Mouse (Mus musculus) layer of hippocampus, adult 2 months (tissue): ENCODE results near the gene Esr1. TPM values are rescaled to one million over a fixed set of nuclear protein-coding genes. Genes with fewer than 3 reads are reported as not detected.

Experiments used
- DNase-seq, 2 experiments: peaks; one replicate each; pipeline ENCODE4 v3.0.0; 2022; ENCODE audit warnings: low spot score in 2 of 2
- H3K27ac ChIP-seq: fragments of 200-600 bp; 2 replicates; pipeline ENCODE4 v1.8.1; 2022
- H3K4me3 ChIP-seq: fragments of 200-600 bp; 2 replicates; pipeline ENCODE4 v1.8.1; 2022; ENCODE audit warnings: mild to moderate bottlenecking
- CTCF ChIP-seq: fragments of 200-600 bp; conservative IDR thresholded peaks from 2 replicates; pipeline ENCODE4 v1.8.1; 2022; ENCODE audit warnings: antibody characterized with exemption, mild to moderate bottlenecking, moderate library complexity
- total RNA-seq, 2 experiments: library from RNA; stranded (reverse); gene quantifications; 2 replicates each; pipeline ENCODE4 v1.2.3; 2021

Gene Esr1
- total RNA-seq, 2 experiments from 2014 or later = 2.5 to 2.7 TPM

GRCm38 (mm10) chr10:4625300-4625699 is 13.9 kb downstream of the Esr1 start:
- TF ChIP-seq CTCF = no peak
- no peak overlapping the region for H3K4me3 ChIP-seq
- H3K27ac ChIP-seq = no peak overlapping the region
- no peak for DNase-seq

DNA sequence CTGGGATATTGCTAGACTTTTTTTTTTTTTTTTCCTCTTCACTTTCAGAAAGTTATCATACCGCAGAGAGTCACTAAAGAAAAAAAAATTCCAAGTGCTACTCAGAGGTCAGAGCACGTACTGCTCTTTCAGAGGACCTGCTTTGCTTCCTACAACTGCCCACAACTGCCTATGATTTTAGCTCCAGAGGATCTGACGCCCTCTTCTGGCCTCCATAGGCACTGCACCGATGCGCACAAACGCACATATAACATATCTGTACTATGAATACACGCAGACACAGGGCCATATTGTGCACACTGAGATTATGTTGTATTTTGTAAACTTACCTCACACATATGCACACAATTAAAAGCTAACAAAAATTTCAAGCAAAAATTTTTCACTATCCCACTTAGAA is 15.0 kb downstream of the Esr1 start:
- H3K4me3 ChIP-seq = no peak overlapping the region
- TF ChIP-seq CTCF = peak; percentile 50
- DNase-seq = no peak
- no peak overlapping the region for H3K27ac ChIP-seq

DNA sequence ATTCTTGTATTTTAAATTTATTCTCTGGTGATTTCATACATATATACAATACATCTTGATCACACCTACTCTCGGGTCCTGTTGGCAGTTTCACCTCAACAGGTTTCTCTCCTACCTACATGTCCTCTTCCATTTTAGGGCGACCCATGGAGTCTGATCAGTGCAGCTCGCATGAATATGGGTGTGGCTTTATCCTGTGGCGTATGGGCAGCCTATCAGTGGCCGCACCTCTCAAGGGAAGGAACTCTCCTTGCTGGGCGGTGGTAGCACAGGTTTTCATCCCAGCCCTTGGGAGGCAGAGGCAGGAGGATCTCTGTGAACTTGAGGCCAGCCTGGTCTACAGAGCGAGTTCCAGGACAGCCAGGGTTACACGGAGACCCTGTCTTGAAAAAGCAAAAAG is 15.6 kb downstream of the Esr1 start:
- no peak overlapping the region for H3K27ac ChIP-seq
- no peak overlapping the region for H3K4me3 ChIP-seq
- no peak for DNase-seq
- no peak for TF ChIP-seq CTCF

- Histone ChIP-seq H3K27ac (no peak overlapping the region), H3K4me3 (no peak overlapping the region)
- no peak for DNase-seq
- no peak for TF ChIP-seq CTCF
These were observed 16.0 kb downstream of the Esr1 start for GRCm38 (mm10) chr10:4627415-4627814.

- TF ChIP-seq CTCF = no peak
- no peak overlapping the region for H3K4me3 ChIP-seq
- H3K27ac ChIP-seq = no peak overlapping the region
- no peak for DNase-seq
These were observed 17.9 kb downstream of the Esr1 start for GRCm38 (mm10) chr10:4629314-4629713.

- DNase-seq = no peak
- H3K4me3 ChIP-seq = no peak overlapping the region
- no peak for TF ChIP-seq CTCF
- H3K27ac ChIP-seq = no peak overlapping the region
These were observed 20.9 kb downstream of the Esr1 start for GRCm38 (mm10) chr10:4632211-4632704.

DNA sequence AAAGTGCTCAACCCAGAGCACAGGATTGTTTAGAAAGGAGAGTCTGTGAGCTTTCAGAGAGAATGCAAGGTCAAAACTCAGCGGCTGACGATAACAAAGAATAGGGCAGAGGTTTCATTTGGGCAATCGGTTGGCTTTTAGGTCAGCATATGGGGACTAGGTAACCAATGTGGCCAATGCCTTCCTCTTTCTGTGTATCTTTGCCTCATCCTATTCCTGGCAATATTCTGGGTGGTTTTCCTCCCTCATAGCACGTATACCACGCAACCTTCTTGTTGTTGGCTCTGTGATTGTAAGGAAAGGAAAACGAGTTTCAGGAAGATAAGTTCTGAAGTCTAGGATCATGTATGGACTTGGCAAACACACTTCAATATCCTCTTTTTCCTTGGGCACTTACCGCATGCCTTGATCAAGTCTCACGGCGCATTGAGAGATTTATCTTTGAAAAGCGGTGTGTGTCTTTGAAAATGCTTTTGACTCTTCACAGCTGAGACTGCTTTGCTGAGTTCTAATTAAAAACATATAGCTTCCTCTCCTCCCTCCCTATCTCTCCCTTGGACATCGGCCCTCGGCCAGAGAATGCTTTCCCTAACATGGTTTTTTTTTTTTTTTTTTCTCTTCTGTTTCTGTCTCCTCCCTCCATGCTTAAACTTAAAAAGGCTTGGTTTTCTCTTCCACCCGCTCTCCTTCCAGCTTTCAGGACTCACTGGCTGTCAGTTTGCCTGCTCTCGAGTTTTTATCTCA is 22.1 kb downstream of the Esr1 start:
- Histone ChIP-seq H3K27ac (no peak overlapping the region), H3K4me3 (no peak overlapping the region)
- no peak for TF ChIP-seq CTCF
- no peak for DNase-seq

- no peak for TF ChIP-seq CTCF
- DNase-seq = no peak
- Histone ChIP-seq H3K27ac (no peak overlapping the region), H3K4me3 (no peak overlapping the region)
These were observed 24.3 kb downstream of the Esr1 start for GRCm38 (mm10) chr10:4635740-4636139.

GRCm38 (mm10) chr10:4646074-4646473 is 34.7 kb downstream of the Esr1 start:
- DNase-seq = no peak
- no peak overlapping the region for H3K27ac ChIP-seq
- TF ChIP-seq CTCF = no peak
- no peak overlapping the region for H3K4me3 ChIP-seq

DNA sequence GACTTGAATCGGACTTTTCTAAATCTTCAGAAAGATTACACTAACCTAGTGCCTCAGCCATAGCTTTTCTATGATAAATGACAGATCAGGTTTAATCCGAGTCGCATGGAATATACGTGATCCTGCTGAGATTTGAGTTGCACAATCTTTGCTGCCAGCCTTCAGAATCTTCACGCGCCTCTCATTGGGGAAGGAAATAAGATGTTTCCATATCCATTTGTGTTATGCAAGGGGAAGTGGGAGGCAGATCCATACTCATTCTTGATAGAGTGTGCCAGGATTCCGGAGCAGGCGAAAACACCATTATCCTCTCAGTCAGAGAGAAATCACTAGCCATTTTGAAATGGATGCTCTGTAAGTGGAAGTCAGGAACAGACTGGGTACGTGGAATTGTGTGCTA is 35.5 kb downstream of the Esr1 start:
- no peak overlapping the region for H3K27ac ChIP-seq
- no peak for TF ChIP-seq CTCF
- DNase-seq = peak in 1 of 2 experiments; percentile 3
- H3K4me3 ChIP-seq = no peak overlapping the region

DNA sequence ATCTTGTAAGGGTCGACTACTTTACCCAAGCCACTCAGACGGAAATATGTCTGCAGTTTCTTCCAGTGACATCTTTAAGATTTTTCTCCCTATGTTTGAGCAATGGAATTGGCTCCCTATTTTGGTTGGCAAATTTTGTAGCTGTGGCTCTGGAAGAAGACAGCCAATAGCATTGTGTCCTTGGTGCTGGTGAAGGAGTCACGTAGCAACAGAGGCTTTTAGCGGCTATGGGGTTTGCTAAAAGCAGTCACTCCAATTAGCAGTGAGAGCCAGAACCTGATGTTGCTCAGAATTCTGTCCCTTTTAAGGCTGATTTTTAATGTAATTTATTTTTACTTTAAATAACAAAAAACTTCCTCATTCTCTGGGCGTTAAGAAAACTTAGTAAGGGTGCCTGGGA is 54.0 kb downstream of the Esr1 start:
- no peak overlapping the region for H3K4me3 ChIP-seq
- TF ChIP-seq CTCF = no peak
- H3K27ac ChIP-seq = no peak overlapping the region
- DNase-seq = no peak

GRCm38 (mm10) chr10:4667006-4667405 is 55.6 kb downstream of the Esr1 start:
- Histone ChIP-seq H3K27ac (no peak overlapping the region), H3K4me3 (no peak overlapping the region)
- no peak for DNase-seq
- TF ChIP-seq CTCF = no peak

- Histone ChIP-seq H3K4me3 (no peak overlapping the region), H3K27ac (no peak overlapping the region)
- DNase-seq = no peak
- no peak for TF ChIP-seq CTCF
These were observed 58.7 kb downstream of the Esr1 start for GRCm38 (mm10) chr10:4670053-4670452.

DNA sequence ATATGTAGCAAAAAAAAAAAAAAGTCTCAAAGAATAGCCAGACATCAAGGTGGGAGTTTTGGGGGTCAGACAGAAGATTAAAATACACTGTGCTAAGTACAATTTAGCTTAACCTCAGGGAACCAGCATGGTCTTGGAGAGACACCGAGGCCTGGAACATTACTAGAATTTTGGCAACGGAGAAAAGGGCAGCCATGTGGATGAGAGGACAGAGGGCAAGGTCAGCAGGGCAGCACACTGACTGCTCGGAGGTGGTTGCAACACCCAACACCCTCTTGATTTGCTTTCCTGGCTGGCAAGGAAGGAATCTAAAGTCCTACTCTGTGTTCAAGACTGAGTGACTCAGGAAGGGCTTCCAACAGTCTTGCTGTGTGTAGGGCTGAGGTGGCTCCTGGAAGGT is 60.5 kb downstream of the Esr1 start:
- H3K27ac ChIP-seq = no peak overlapping the region
- H3K4me3 ChIP-seq = no peak overlapping the region
- no peak for DNase-seq
- no peak for TF ChIP-seq CTCF
